ENCODE assay signal across 23 mouse cellular contexts in genomic region chr9:43236106-43236505, GRCm38 (mm10). TPM values are rescaled to one million over a fixed set of nuclear protein-coding genes. Genes with fewer than 3 reads are reported as not detected.
DNase-seq lines count a peak whose midpoint lies in the region; ATAC-seq and TF ChIP-seq lines count a peak whose summit lies in the region.
"Had no signal": no experiment of that assay in that cellular context is flagged by ENCODE, and none has a peak within 500 bp of the region (broad histone marks: within the 10 kb centered on the region; RNA-seq: fewer than 3 reads in every experiment).

No protein-coding gene starts in this region.

- no peaks in the 10 kb centered on the region for H3K36me3 ChIP-seq in heart, adult 2 months (ENCODE audit: control insufficient read depth, insufficient read depth, low read length)
- no peaks in the 10 kb centered on the region; the same call in 1 of the 2 replicates for H3K36me3 ChIP-seq in heart, embryonic 11.5 days (ENCODE audit: control insufficient read depth, insufficient read depth, low read length)
- peaks cover 27% of the 10 kb centered on the region for H3K36me3 ChIP-seq in liver, adult 2 months (ENCODE audit: control insufficient read depth, insufficient read depth, low read length)
- peaks cover 9% of the 10 kb centered on the region; the same call in 1 of the 2 replicates for H3K36me3 ChIP-seq in liver, postnatal 0 days (replicated peaks; ENCODE audit: insufficient read depth, low read length)
- H3K36me3 ChIP-seq: heart, embryonic 15.5 days; neural tube, embryonic 15.5 days had no signal

- H3K27me3 ChIP-seq in heart, adult 2 months (ENCODE audit: control insufficient read depth, insufficient read depth, low read length), result no peaks in the 10 kb centered on the region
- H3K27me3 ChIP-seq in heart, embryonic 11.5 days (ENCODE audit: control insufficient read depth, insufficient read depth, low read length), result no peaks in the 10 kb centered on the region
- H3K27me3 ChIP-seq in liver, adult 2 months (ENCODE audit: control insufficient read depth, insufficient read depth, low read length), result no peaks in the 10 kb centered on the region
- no peaks in the 10 kb centered on the region for H3K27me3 ChIP-seq in liver, postnatal 0 days (ENCODE audit: insufficient read depth, low read length)
- H3K27me3 ChIP-seq: embryonic facial prominence, embryonic 12.5 days; heart, embryonic 15.5 days; limb, embryonic 15.5 days; Patski had no signal

- TF ChIP-seq CTCF in heart, adult 2 months (IDR thresholded peaks at IDR 0.05), result no peak
- no peak for TF ChIP-seq CTCF in liver, adult 2 months (IDR thresholded peaks at IDR 0.05; ENCODE audit: low read depth, low read length)
- TF ChIP-seq CTCF in liver, postnatal 0 days (IDR thresholded peaks at IDR 0.05; ENCODE audit: low read depth), result no peak

- H3K4me3 ChIP-seq in heart, adult 2 months, result no peak overlapping the region
- H3K4me3 ChIP-seq in heart, embryonic 11.5 days (ENCODE audit: low read depth, low read length), result no peak overlapping the region
- H3K4me3 ChIP-seq in liver, adult 2 months (ENCODE audit: insufficient read depth, low read depth, low read length), result peak overlapping the region; percentile 98
- no peak overlapping the region for H3K4me3 ChIP-seq in liver, postnatal 0 days (ENCODE audit: low read depth, low read length)
- H3K4me3 ChIP-seq: embryonic facial prominence, embryonic 12.5 days; heart, embryonic 15.5 days; limb, embryonic 15.5 days; neural tube, embryonic 15.5 days had no signal

- TF ChIP-seq EP300 in heart, adult 2 months (IDR thresholded peaks at IDR 0.05; ENCODE audit: insufficient read depth, low read depth, low read length), result no peak
- no peak for TF ChIP-seq EP300 in liver, postnatal 0 days (IDR thresholded peaks at IDR 0.05; ENCODE audit: low read depth)

- no peak overlapping the region for H3K4me2 ChIP-seq in heart, embryonic 11.5 days
- peak overlapping the region; percentile 81; the same call in 1 of the 2 replicates for H3K4me2 ChIP-seq in liver, postnatal 0 days (ENCODE audit: low read depth, low read length)
- H3K4me2 ChIP-seq: heart, embryonic 15.5 days; neural tube, embryonic 15.5 days had no signal

- no peak for ATAC-seq in heart, embryonic 11.5 days (replicated peaks; ENCODE audit: insufficient number of reproducible peaks, low FRiP score, low TSS enrichment)
- ATAC-seq in liver, postnatal 0 days, result no peak
- ATAC-seq in megakaryocyte-erythroid progenitor cell, adult 5-6 weeks (replicated peaks; ENCODE audit: low FRiP score, low TSS enrichment, poor library complexity, severe bottlenecking), result no peak
- ATAC-seq: forebrain, embryonic 16.5 days; hindbrain, postnatal 0 days; midbrain, embryonic 16.5 days; Patski had no signal

- H3K4me1 ChIP-seq in heart, adult 2 months (ENCODE audit: control insufficient read depth, insufficient read depth, low read length), result peaks cover 15% of the 10 kb centered on the region
- peaks cover 71% of the 10 kb centered on the region for H3K4me1 ChIP-seq in heart, embryonic 11.5 days (ENCODE audit: control insufficient read depth, insufficient read depth, low read length)
- peaks cover 34% of the 10 kb centered on the region for H3K4me1 ChIP-seq in liver, adult 2 months (ENCODE audit: control insufficient read depth, insufficient read depth, low read length)
- peaks cover 73% of the 10 kb centered on the region for H3K4me1 ChIP-seq in liver, postnatal 0 days (ENCODE audit: insufficient read depth)

- H3K9me3 ChIP-seq in heart, embryonic 11.5 days (replicated peaks; ENCODE audit: control insufficient read depth, low read length), result no peaks in the 10 kb centered on the region
- no peaks in the 10 kb centered on the region for H3K9me3 ChIP-seq in liver, postnatal 0 days (ENCODE audit: low read length)
- H3K9me3 ChIP-seq: embryonic facial prominence, embryonic 12.5 days; heart, embryonic 15.5 days; limb, embryonic 15.5 days; neural tube, embryonic 15.5 days had no signal

- no peak overlapping the region for H3K9ac ChIP-seq in heart, adult 2 months (ENCODE audit: low read depth, low read length)
- H3K9ac ChIP-seq in heart, embryonic 11.5 days (ENCODE audit: low read depth, low read length), result no peak overlapping the region
- H3K9ac ChIP-seq in liver, adult 2 months (ENCODE audit: low read depth, low read length), result peak overlapping the region; percentile 97
- no peak overlapping the region; the same call in 1 of the 2 replicates for H3K9ac ChIP-seq in liver, postnatal 0 days (replicated peaks)
- H3K9ac ChIP-seq: embryonic facial prominence, embryonic 12.5 days; heart, embryonic 15.5 days; limb, embryonic 15.5 days; neural tube, embryonic 15.5 days had no signal

- H3K79me2 ChIP-seq in heart, adult 2 months (replicated peaks; ENCODE audit: control insufficient read depth, insufficient read depth, low read length), result no peaks in the 10 kb centered on the region
- H3K79me2 ChIP-seq in liver, adult 2 months (ENCODE audit: control insufficient read depth, insufficient read depth, low read length), result peaks cover 39% of the 10 kb centered on the region

- intact Hi-C loops in heart, adult 2 months (cut with DNase I), result no loop called here

- no peak for TF ChIP-seq POLR2A in heart, adult 2 months (IDR thresholded peaks at IDR 0.05; ENCODE audit: insufficient read depth, low read depth, low read length)
- no peak for TF ChIP-seq POLR2A in liver, adult 2 months (IDR thresholded peaks at IDR 0.05; ENCODE audit: extremely low read depth, insufficient read depth, low read length)

- peak overlapping the region; percentile 17; the same call in 1 of the 2 replicates for H3K27ac ChIP-seq in heart, adult 2 months
- no peak overlapping the region for H3K27ac ChIP-seq in heart, embryonic 11.5 days (ENCODE audit: low read depth, low read length)
- peak overlapping the region; percentile 89 for H3K27ac ChIP-seq in liver, adult 2 months (replicated peaks; ENCODE audit: insufficient read depth, low read depth, low read length)
- 0 out of 2 replicates have a peak overlapping the region, but pooled peaks have one; percentile 1 for H3K27ac ChIP-seq in liver, postnatal 0 days (ENCODE audit: low read depth)
- H3K27ac ChIP-seq: embryonic facial prominence, embryonic 12.5 days; heart, embryonic 15.5 days; hindbrain, postnatal 0 days; limb, embryonic 15.5 days; neural tube, embryonic 15.5 days had no signal

- DNase-seq in heart, adult 2 months, result no peak
- DNase-seq in liver, adult 2 months (ENCODE audit: extremely low read depth, low read depth, low spot score), result peak; percentile 72
- DNase-seq in liver, result no peak
- peak; percentile 50 for DNase-seq in Muller cell, postnatal 12 days (ENCODE audit: inconsistent ontology term)
- DNase-seq in liver, postnatal 0 days, result no peak
- DNase-seq: adrenal gland, adult 8-10 months; B cell, adult 2 months; cerebellum, adult 9-10 months; lung, postnatal 36 days; thymus, adult 2 months had no signal

- WGBS in heart, adult 2 months, result 94% methylated on average over 1 of the region's 1 CpGs
- 79% methylated on average over 1 of the region's 1 CpGs for WGBS in heart, embryonic 11.5 days (ENCODE audit: insufficient replicate concordance)
- WGBS in liver, adult 2 months, result 40% methylated on average over 1 of the region's 1 CpGs
- 90% methylated on average over 1 of the region's 1 CpGs for WGBS in liver, postnatal 0 days (ENCODE audit: insufficient replicate concordance)

RNA-seq across cellular contexts. Expression of gene Oaf, which starts 3.6 kb away (rescaled TPM):
- 10 to 100 TPM in 1 of 2 experiments, 1 to 10 TPM in 1; 6.8 to 11.8 TPM for total RNA-seq in heart, adult 2 months (2021)
- 15.1 and 24.0 TPM in 2 replicates for polyA plus RNA-seq in heart, adult 2 months (2012; rRNA removed)
- polyA plus RNA-seq in heart, embryonic 11.5 days (2014; fragmentation: Nextera tagmentation; extraction: Ambion mirVana), result 37.8 and 41.1 TPM in 2 replicates
- 237 and 289 TPM in 2 replicates for total RNA-seq in liver, adult 2 months (2014; rRNA removed)
- 243 and 326 TPM in 2 replicates for polyA plus RNA-seq in liver, adult 2 months (2012; rRNA removed)
- 59.3 and 70.0 TPM in 2 replicates for polyA plus RNA-seq in liver, postnatal 0 days (2015; fragmentation: Nextera tagmentation; extraction: Ambion mirVana)
- 23.8 and 24.9 TPM in 2 replicates for total RNA-seq in megakaryocyte-erythroid progenitor cell, adult 5-6 weeks (2014; fragmentation: Nextera tagmentation)
- 5.7 and 17.9 TPM in 2 replicates for total RNA-seq in megakaryocyte-erythroid progenitor cell, adult 5-6 weeks (2017)

RNA-seq across cellular contexts. Expression of gene Pou2f3, which starts 25.9 kb away (rescaled TPM):
- not detected for total RNA-seq in heart, adult 2 months (2021)
- polyA plus RNA-seq in heart, adult 2 months (2012; rRNA removed), result 0.14 and 0.23 TPM in 2 replicates
- polyA plus RNA-seq in heart, embryonic 11.5 days (2014; fragmentation: Nextera tagmentation; extraction: Ambion mirVana), result not detected in 2 replicates
- total RNA-seq in liver, adult 2 months (2014; rRNA removed), result not detected in 2 replicates
- not detected in 2 replicates for polyA plus RNA-seq in liver, adult 2 months (2012; rRNA removed)
- 0.05 TPM in 1 of 2 replicates, not detected in the other for polyA plus RNA-seq in liver, postnatal 0 days (2015; fragmentation: Nextera tagmentation; extraction: Ambion mirVana)
- total RNA-seq in megakaryocyte-erythroid progenitor cell, adult 5-6 weeks (2014; fragmentation: Nextera tagmentation), result not detected in 2 replicates
- total RNA-seq in megakaryocyte-erythroid progenitor cell, adult 5-6 weeks (2017), result not detected in 2 replicates
- total RNA-seq: common myeloid progenitor, adult 5-6 weeks; hematopoietic stem cell, adult 5-6 weeks; left cerebral cortex, postnatal 10 days had no signal
- polyA plus RNA-seq: forebrain, embryonic 16.5 days; midbrain, embryonic 16.5 days; neural tube, embryonic 15.5 days had no signal

Comparison
In these comparisons a context has a peak if more than half of its experiments do, and no peak if none do; other contexts are left out.
1. DNase-seq: peak in liver, adult 2 months (single experiment) and Muller cell, postnatal 12 days (single experiment); none in heart, adult 2 months (0 of 2), liver (single experiment) and liver, postnatal 0 days (single experiment).